Mouse (Mus musculus): ENCODE measurements at regions not wholly inside any gene's neighbourhood (a gene's known extent, or its start where the extent isn't known, plus 50 kb on each side); places are given as distances from the start of the nearest gene placed in this dataset.

GRCm38 (mm10) chr12:12668919-12669318, 272.8 kb downstream of the Mycn start:
- TF ChIP-seq CTCF (IDR thresholded peaks at IDR 0.05; ENCODE audit: low read depth): no peak
- H3K4me3 ChIP-seq (ENCODE audit: low read depth, low read length): no peak overlapping the region
- no peaks in the 10 kb centered on the region for H3K4me1 ChIP-seq (replicated peaks; ENCODE audit: control insufficient read depth, insufficient read depth, low read length)
- H3K27ac ChIP-seq (ENCODE audit: low read depth, low read length): no peak overlapping the region
- no peaks in the 10 kb centered on the region for H3K27me3 ChIP-seq (replicated peaks; ENCODE audit: control insufficient read depth, insufficient read depth, low read length)
- no peaks in the 10 kb centered on the region for H3K36me3 ChIP-seq (ENCODE audit: control insufficient read depth, insufficient read depth)
- 88% methylated on average over 4 of the region's 4 CpGs for WGBS
- no peaks in the 10 kb centered on the region for H3K9me3 ChIP-seq (ENCODE audit: control insufficient read depth)
- ATAC-seq: no peak
- no peak overlapping the region for H3K4me2 ChIP-seq (replicated peaks; ENCODE audit: low read depth)
- no peak overlapping the region for H3K9ac ChIP-seq (ENCODE audit: low read depth, low read length)

GRCm38 (mm10) chr12:12655611-12656010, 286.1 kb downstream of the Mycn start:
- 90% methylated on average over 8 of the region's 8 CpGs for WGBS
- Histone ChIP-seq H3K4me2 (replicated peaks; ENCODE audit: low read depth) (no peak overlapping the region), H3K9me3 (ENCODE audit: control insufficient read depth) (no peaks in the 10 kb centered on the region), H3K4me3 (ENCODE audit: low read depth, low read length) (no peak overlapping the region), H3K4me1 (replicated peaks; ENCODE audit: control insufficient read depth, insufficient read depth, low read length) (no peaks in the 10 kb centered on the region), H3K27me3 (replicated peaks; ENCODE audit: control insufficient read depth, insufficient read depth, low read length) (no peaks in the 10 kb centered on the region), H3K9ac (ENCODE audit: low read depth, low read length) (no peak overlapping the region), H3K36me3 (ENCODE audit: control insufficient read depth, insufficient read depth) (no peaks in the 10 kb centered on the region), H3K27ac (ENCODE audit: low read depth, low read length) (no peak overlapping the region)
- ATAC-seq: no peak
- TF ChIP-seq CTCF (IDR thresholded peaks at IDR 0.05; ENCODE audit: low read depth): no peak

- no peaks in the 10 kb centered on the region for H3K36me3 ChIP-seq (ENCODE audit: control insufficient read depth, insufficient read depth)
- H3K27me3 ChIP-seq (replicated peaks; ENCODE audit: control insufficient read depth, insufficient read depth, low read length): no peaks in the 10 kb centered on the region
- no peak overlapping the region for H3K9ac ChIP-seq (ENCODE audit: low read depth, low read length)
- no peaks in the 10 kb centered on the region for H3K4me1 ChIP-seq (replicated peaks; ENCODE audit: control insufficient read depth, insufficient read depth, low read length)
- H3K4me2 ChIP-seq (replicated peaks; ENCODE audit: low read depth): no peak overlapping the region
- ATAC-seq: no peak
- no peak for TF ChIP-seq CTCF (IDR thresholded peaks at IDR 0.05; ENCODE audit: low read depth)
- no peak overlapping the region for H3K27ac ChIP-seq (ENCODE audit: low read depth, low read length)
- no peak overlapping the region for H3K4me3 ChIP-seq (ENCODE audit: low read depth, low read length)
- WGBS: 78% methylated on average over 10 of the region's 10 CpGs
- H3K9me3 ChIP-seq (ENCODE audit: control insufficient read depth): no peaks in the 10 kb centered on the region
Observed at GRCm38 (mm10) chr12:12655184-12655583, 286.5 kb downstream of the Mycn start.

- WGBS: 71% methylated on average over 7 of the region's 7 CpGs
- Histone ChIP-seq H3K9ac (ENCODE audit: low read depth, low read length) (no peak overlapping the region), H3K4me1 (replicated peaks; ENCODE audit: control insufficient read depth, insufficient read depth, low read length) (no peaks in the 10 kb centered on the region), H3K27me3 (replicated peaks; ENCODE audit: control insufficient read depth, insufficient read depth, low read length) (no peaks in the 10 kb centered on the region), H3K4me2 (replicated peaks; ENCODE audit: low read depth) (no peak overlapping the region), H3K36me3 (ENCODE audit: control insufficient read depth, insufficient read depth) (no peaks in the 10 kb centered on the region), H3K4me3 (ENCODE audit: low read depth, low read length) (no peak overlapping the region), H3K27ac (ENCODE audit: low read depth, low read length) (no peak overlapping the region), H3K9me3 (ENCODE audit: control insufficient read depth) (no peaks in the 10 kb centered on the region)
- no peak for ATAC-seq
- no peak for TF ChIP-seq CTCF (IDR thresholded peaks at IDR 0.05; ENCODE audit: low read depth)
Observed at GRCm38 (mm10) chr12:12652361-12652760, 289.4 kb downstream of the Mycn start.

- 98% methylated on average over 1 of the region's 1 CpGs for WGBS
- TF ChIP-seq CTCF (IDR thresholded peaks at IDR 0.05; ENCODE audit: low read depth): no peak
- no peak overlapping the region for H3K4me2 ChIP-seq (replicated peaks; ENCODE audit: low read depth)
- H3K4me1 ChIP-seq (replicated peaks; ENCODE audit: control insufficient read depth, insufficient read depth, low read length): no peaks in the 10 kb centered on the region
- no peak overlapping the region for H3K9ac ChIP-seq (ENCODE audit: low read depth, low read length)
- ATAC-seq: no peak
- no peak overlapping the region for H3K4me3 ChIP-seq (ENCODE audit: low read depth, low read length)
- H3K9me3 ChIP-seq (ENCODE audit: control insufficient read depth): no peaks in the 10 kb centered on the region
- no peaks in the 10 kb centered on the region for H3K36me3 ChIP-seq (ENCODE audit: control insufficient read depth, insufficient read depth)
- no peaks in the 10 kb centered on the region for H3K27me3 ChIP-seq (replicated peaks; ENCODE audit: control insufficient read depth, insufficient read depth, low read length)
- no peak overlapping the region for H3K27ac ChIP-seq (ENCODE audit: low read depth, low read length)
Observed at GRCm38 (mm10) chr12:12650309-12650708, 291.4 kb downstream of the Mycn start.

GRCm38 (mm10) chr12:12647467-12647866, 294.2 kb downstream of the Mycn start:
- H3K36me3 ChIP-seq (ENCODE audit: control insufficient read depth, insufficient read depth): no peaks in the 10 kb centered on the region
- WGBS: 50% methylated on average over 6 of the region's 6 CpGs
- no peaks in the 10 kb centered on the region for H3K9me3 ChIP-seq (ENCODE audit: control insufficient read depth)
- no peak overlapping the region for H3K9ac ChIP-seq (ENCODE audit: low read depth, low read length)
- no peaks in the 10 kb centered on the region for H3K27me3 ChIP-seq (replicated peaks; ENCODE audit: control insufficient read depth, insufficient read depth, low read length)
- no peak for ATAC-seq
- H3K4me3 ChIP-seq (ENCODE audit: low read depth, low read length): no peak overlapping the region
- no peak overlapping the region for H3K4me2 ChIP-seq (replicated peaks; ENCODE audit: low read depth)
- no peak overlapping the region for H3K27ac ChIP-seq (ENCODE audit: low read depth, low read length)
- no peak for TF ChIP-seq CTCF (IDR thresholded peaks at IDR 0.05; ENCODE audit: low read depth)
- no peaks in the 10 kb centered on the region for H3K4me1 ChIP-seq (replicated peaks; ENCODE audit: control insufficient read depth, insufficient read depth, low read length)

- Histone ChIP-seq H3K27me3 (replicated peaks; ENCODE audit: control insufficient read depth, insufficient read depth, low read length) (no peaks in the 10 kb centered on the region), H3K27ac (ENCODE audit: low read depth, low read length) (no peak overlapping the region), H3K9me3 (ENCODE audit: control insufficient read depth) (no peaks in the 10 kb centered on the region), H3K4me3 (ENCODE audit: low read depth, low read length) (no peak overlapping the region), H3K9ac (ENCODE audit: low read depth, low read length) (no peak overlapping the region), H3K4me1 (replicated peaks; ENCODE audit: control insufficient read depth, insufficient read depth, low read length) (no peaks in the 10 kb centered on the region), H3K4me2 (replicated peaks; ENCODE audit: low read depth) (no peak overlapping the region), H3K36me3 (ENCODE audit: control insufficient read depth, insufficient read depth) (no peaks in the 10 kb centered on the region)
- no peak for ATAC-seq
- WGBS: 87% methylated on average over 4 of the region's 4 CpGs
- no peak for TF ChIP-seq CTCF (IDR thresholded peaks at IDR 0.05; ENCODE audit: low read depth)
Observed at GRCm38 (mm10) chr12:12645183-12645582, 296.5 kb downstream of the Mycn start.

All from intestine, postnatal 0 days (tissue).